Mouse (Mus musculus) CD8-positive naive resting alpha-beta T cell, adult 2 months (primary cell): ENCODE data around the gene Zfp386.
A peak's percentile ranks its signal among the peaks of the same experiment; 100 is the strongest.
"Not testable (repeated sequence)": the region's sequence is repeated elsewhere in the genome, so short reads cannot be mapped to it uniquely, and the experiment has no call there.

ENCODE experiments used
- DNase-seq, 2 experiments: peaks; one replicate each; pipeline ENCODE4 v3.0.0; 2022; ENCODE audit warnings: low read depth in 2 of 2, low spot score in 2 of 2

The Zfp386 gene

DNA sequence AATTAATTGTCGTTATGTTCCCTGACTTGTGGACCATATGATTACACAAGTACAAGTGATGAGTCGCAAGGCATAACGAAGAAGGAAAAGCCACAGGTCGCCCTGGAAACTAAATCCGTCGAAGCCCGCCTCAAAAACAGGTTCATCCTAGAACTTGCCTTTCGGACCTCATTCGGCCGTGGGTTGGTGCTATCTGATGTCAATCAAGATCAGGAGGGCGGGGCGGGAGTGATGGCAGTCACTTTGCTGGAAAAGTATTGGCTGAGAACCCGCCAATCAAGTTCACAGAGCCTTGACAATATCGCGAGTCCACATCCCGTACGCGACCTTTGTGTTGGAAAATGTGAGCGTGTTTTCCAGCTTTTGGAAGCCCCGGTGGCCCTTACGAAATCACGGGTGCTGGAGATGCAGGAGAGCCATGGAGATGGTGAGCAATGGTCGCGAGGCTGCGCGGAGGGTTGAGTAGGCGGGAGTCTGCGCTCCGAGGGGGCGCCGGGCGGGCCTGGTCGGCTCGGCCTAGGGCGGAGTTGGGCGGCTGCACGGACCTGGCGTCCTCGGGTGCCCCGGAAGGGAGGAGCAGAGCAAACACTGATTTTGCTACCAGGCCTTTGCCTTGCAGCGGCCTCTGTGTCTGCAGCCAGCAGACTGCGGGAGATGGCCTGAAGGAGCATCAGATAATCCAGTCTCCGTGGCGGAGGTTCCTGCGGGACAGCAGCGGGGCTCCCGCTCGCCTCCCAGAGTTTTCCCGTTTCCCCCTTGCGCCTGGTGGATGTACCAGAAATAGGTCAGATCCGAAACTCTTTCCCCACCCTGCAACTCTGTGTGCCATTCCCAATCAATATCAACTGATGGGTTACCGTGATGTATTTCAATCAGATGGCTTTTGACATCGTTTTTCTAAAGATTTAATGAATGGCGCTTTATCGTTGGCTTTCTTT, at the start of gene Zfp386:
Gene Zfp386, plus strand, starts transcription at position 285 of the 938 bp plus-strand sequence.
- DNase-seq, result peak; percentile 90 to 97

DNA sequence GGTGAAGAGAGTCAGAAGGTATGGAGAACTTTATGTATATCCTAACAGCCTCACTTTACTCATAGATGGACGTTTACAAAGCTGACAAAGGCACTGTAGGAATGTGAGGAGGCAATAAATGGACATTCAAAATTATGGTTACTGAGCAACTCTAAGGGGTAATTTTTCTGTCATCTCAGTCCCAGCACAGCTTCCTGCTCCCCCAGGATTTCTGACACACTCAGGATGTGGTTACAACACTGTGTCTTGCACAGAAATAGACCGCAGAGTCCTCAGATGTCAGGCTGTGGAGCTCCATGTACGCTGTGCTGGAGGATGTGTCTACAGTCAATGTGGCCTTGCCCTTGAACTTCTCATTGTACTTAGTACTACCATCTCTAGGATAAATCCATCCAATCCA, 47.7 kb upstream of the Zfp386 start:
- DNase-seq, result peak in 1 of 2 experiments; percentile 34

DNA sequence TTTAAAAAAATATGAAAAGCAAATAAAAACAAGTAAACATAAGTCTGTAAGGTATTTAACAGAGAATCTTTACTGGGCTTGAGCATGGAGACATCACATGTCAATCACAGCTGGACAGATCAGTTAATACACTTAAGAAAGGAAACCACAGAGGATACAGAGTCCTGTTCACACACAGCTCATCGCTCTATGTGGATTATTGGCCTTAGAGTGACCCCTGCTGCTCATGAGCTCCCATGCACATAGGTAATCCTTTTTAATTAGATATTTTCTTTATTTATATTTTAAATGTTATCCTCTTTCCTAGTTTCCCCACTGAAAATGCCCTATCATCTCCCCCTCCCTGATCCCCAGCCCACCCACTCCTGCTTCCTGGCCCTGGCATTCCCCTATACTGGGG, 44.6 kb upstream of the Zfp386 start:
- DNase-seq, result not testable (repeated sequence)

DNA sequence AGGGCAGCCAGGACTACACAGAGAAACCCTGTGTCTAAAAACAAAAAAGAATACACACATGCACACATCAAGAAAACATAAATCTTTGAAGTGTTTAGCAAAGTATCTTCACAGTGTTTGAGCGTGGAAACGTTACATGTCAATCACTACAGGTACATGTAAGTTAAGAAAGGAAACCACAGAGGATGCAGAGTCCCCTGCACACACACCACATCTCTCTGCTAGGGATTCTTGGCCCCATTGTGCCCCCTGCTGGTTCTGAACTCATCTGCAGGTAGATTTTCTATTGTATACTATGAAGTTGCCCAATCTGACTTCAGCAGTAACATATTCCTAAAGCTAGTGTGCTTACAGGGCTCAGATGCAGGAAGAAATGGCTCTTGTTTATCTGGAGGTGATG, 36.7 kb upstream of the Zfp386 start:
- peak; percentile 53 to 65 for DNase-seq

DNA sequence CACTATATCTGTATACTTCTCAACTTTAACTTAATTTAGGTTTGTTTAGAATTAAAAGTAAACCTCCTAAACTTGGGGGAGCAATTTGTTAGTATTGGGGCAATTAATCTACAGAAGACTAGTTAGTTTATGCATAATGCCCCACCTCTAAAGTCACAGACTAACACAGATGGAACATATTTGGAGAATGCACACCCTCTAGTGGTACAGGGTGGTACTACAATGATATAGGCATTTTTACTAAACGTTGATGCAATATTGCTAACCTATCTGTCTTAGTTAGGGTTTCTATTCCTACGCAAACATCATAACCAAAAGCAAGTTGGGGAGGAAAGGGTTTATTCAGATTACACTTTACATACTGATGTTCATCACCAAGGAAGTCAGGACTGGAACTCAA, 19.4 kb upstream of the Zfp386 start:
- no peak for DNase-seq

DNA sequence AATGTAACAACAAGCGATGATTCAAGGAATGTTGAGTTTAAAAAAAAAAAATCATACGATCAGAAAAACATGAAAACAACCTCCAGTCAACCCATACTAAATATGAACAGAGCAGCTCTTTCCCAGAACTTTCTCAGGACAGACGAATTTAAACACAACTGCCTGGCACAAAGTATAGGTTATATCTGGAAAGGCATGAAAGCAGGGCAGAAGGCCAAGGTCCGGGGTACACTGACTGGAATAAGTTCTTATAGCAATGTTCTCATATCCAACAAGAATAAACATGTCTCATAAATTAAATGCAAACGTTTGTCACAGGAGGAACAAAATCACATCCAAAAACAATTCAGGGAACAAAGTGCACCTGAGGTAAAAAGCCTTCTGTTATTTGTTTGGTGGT, 12.2 kb upstream of the Zfp386 start:
- no peak for DNase-seq

DNA sequence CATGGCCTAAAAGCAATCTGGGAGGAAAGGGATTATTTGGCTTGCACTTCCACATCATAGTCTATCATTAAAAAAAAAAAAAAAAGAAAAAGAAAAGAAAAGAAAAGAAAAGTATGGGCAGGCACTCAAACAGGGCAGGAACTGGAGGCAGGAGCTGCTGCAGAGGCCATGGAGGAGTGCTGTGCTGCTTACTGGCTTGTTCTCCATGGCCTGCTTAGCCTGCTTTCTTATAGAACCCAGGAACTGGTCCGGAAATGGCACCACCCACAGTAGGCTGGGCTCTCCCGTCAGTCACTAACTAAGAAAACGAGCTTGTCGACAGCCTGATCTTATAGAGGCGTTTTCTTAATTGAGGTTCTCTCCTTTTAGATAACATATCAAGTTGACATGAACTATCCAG, 2.7 kb upstream of the Zfp386 start:
- no peak for DNase-seq

DNA sequence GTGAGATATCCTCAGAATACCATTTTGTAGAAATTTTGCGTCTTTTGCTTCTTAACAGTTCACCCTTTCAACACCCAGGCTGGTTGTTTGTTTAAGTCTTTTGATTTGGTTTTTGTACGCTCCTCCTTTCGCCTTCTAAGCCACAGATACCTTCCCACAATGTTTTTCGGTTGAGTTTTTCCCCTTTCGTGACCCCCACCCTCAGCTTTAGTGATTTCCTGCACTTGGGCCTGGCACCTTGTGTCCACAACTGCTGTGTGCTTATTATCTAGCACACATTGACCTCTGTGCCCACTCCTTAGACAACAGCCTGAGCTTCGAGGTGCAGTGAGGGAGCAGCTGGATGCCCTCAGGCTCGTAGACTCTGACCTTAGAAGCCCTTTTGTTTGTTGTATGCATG, 1.2 kb downstream of the Zfp386 start:
- DNase-seq, result peak; percentile 22 to 52

DNA sequence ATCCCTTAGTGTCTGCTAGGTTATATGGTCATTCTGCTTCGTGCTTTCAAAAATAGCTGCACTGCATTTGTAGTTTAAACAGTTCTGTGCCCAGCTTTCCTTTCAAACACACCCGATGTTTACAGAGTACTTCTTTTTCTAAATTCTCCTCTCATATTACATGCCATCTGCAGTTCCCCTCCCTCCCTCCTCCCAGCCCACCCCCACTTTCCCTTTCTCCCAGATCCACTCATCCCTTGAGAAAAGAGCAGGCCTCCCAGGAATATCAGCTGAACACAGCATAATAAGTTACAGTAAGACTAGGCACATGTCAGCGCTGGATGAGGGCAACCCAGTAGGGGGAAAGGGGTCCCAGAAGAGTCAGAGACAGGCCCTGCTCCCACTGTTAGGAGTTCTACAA, 1.7 kb downstream of the Zfp386 start:
- DNase-seq, result no peak

DNA sequence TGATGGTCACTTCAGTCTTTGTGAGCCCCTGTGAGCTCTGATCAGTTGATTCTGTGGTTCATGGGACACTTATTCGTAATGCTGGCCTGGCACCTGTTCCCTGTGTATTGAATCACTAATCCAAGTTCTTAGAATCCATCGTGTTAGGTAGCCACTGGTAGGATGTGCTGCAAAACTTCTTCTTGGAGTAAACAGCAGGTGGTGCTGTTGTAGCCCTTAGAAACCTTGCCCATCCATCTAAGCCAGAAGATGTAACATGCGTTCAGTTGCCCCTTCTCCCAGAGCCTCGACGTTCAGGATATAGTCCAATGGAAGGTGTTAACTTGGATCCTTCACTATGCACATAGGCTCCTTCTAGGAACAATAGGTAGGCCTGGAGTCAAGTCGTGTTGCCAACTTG, 2.2 kb downstream of the Zfp386 start:
- peak in 1 of 2 experiments; percentile 34 for DNase-seq

DNA sequence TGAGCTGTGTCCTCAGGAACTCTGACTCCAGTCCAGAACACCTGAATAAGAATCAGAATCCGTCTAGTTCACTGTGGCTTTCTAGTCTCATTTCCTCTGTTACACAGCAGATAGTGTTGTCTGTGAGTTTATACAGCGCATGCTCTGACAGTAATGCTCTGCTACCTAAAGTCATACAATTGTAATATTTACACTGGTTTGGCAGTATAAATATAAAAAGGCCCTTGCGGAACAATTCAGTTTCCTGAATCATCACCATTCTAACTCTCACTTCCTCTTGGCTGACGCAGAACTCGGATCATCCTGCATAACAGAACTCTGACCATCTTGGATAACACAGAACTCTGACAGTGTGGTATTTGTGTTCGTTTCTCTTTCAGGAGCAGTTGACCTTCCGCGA, 6.8 kb downstream of the Zfp386 start:
- DNase-seq, result no peak

DNA sequence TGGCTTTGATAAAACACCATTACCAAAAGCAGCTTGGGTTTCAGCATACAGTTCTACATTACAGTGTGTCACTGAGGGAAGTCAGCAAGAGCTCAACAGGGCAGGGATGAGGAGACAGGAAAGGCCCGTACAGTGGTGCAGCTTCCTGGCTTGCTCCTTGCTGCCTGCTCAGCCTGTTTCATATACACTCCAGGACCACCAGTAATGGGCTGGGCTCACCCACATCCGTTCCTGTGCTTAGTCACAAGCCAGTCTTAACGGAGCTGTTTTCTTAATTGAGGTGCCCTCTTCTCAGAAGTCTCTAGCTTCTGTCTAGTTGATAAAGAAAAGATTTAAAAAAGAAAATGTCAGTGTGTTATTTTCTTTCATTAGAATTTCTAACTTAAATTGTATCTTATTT, 8.6 kb downstream of the Zfp386 start:
- DNase-seq, result no peak

DNA sequence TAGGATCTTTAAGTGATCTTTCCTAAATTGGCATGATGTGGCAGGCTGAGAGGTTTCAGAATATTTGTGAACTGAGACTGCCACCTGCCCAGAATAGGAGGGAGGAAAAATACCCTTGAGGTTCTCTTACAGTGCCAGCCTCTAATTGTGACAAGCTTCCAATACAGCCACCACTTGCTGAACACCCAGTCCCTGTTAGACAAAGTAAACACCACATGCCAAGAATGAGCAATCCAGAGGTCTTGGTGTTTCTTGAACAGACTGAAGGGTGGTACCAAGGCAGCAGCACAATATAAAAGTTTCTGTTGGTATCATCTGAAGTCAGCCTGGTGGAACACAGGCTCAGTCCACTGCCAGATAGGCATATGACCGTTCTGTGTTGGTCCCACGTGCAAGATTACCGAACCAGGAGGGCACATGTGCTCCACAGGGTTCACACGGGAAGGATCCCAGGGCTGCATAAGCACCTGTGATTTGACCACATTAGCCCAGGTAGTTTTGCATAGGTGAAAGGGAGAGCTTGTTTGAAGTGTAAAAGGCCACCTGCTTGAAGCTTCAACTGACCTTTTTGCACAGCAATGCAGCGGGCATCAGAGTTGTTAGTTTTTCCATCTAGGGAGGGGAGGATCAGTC, 14.2 kb downstream of the Zfp386 start:
- DNase-seq, result no peak

DNA sequence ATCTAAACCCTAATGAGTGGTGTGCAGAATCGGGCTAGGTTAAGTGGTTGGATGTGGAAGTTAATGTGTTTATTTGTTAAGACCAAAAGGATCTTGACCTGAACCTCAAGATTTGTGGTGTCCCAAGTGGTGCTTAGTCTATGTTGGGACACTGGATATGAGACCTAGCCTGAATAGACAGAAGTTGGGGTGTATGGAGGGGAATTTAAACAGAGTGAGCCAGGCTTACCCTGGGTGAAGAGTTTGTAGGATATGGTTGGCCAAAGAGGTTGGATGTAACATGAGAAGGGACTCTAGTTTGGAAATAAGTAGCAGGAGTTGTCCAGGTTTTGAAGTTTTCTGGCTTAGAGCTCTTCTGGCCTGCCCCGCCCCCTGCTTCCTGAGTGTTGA, 14.7 kb downstream of the Zfp386 start:
- DNase-seq, result no peak

DNA sequence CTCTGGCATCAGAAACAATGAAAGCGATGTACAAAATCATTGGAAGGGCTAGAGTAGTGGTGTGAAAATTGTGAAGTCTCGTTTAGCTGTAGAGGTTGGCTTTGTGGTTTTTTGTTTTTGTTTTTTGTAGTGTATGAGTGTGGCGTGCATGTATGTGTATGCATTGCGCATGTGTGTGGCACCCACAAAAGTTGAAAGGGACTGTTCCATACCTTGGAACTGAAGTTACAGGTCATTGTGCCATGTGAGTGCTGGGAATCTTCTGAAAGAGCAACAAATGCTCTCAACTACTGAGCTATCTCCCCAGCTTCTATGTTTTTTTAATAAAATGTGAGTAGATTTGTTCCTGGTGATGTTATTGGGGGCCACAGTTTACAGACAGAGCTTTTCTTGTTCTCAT, 15.5 kb downstream of the Zfp386 start:
- DNase-seq, result no peak

DNA sequence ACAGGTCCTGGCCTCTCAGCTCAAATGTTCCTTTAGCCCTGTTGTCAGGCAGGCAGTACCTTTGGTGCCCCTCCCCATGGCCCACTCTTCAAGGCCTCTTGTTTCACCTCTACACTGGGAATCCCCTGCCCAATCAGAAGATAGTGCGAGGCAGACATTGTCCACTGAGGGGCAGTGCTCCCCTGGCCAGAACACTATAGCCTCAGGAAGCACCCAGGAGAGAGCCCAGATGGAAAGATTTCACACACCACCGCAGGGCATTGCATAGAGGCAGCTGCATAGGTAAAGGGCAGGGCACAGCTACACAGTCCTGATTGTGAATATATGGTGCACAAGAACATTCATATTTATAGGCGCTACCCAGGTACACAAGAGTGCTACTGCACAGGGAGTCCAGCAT, 23.5 kb downstream of the Zfp386 start:
- DNase-seq, result no peak

DNA sequence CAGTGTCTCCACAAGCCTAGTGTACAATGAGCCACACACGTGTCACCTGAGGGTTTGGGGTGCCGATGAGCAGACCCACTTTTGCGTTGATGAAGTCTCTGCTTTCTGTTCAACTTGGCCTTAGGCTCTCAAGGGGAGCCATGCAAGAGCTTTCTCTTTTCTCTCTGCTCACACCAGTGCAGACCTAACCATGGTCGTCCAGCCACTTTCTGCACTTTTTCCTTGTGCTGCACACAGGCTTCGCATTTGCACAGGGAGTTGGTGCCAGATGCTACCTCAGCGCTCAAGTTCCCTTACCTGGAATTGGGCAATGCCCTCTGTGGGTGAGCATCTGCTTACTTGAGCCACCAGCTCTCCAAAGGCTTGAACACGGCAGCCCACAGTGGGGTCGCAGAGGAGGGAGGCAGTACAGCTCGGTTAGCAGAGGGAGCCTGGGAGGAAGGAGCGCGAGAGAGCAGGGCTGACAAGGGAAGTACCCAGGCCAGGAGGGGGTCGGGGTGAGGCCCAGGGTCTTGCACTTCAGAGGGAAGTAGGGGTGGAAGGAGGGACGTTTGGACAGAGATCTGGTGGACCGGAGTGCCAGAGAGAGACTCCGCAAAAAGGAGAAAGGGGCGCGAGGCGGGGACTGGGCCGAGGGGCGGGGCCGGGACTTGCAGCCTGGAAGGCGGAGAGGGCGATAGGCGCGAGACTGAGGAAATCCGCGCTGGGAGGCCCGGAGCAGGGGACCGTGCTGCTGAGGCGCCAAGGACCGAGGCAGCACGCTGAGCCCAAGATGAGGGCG, 29.7 kb downstream of the Zfp386 start, which contains the start of gene Vipr2:
Gene Vipr2, plus strand, starts transcription at position 653 of the 781 bp plus-strand sequence.
- peak in 1 of 2 experiments; percentile 18 for DNase-seq

DNA sequence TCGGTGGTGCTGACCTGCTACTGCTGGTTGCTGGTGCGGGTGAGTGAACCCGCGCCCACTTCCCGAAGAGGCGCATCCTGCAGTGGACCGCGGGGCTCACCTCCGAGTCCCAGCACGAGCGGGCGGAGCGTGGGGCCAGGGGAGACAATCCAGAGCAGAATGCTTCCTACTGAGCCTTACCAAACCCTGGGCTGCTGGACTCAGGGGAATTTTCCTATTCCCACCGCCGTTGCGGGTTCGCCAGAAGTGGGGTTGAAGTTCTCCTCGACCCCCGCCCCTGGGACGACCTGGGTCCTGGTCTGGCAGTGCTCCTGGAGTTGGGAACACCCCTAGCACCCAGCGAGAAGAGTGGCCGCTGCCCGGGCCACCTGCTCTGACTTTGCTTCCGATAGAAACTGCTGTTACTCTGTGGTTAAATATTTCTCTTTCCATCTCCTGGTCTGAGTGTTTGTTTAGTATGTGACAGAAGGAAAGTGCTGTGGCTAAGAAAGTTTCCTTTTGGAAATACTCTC, 30.4 kb downstream of the Zfp386 start:
- DNase-seq, result peak in 1 of 2 experiments; percentile 9

DNA sequence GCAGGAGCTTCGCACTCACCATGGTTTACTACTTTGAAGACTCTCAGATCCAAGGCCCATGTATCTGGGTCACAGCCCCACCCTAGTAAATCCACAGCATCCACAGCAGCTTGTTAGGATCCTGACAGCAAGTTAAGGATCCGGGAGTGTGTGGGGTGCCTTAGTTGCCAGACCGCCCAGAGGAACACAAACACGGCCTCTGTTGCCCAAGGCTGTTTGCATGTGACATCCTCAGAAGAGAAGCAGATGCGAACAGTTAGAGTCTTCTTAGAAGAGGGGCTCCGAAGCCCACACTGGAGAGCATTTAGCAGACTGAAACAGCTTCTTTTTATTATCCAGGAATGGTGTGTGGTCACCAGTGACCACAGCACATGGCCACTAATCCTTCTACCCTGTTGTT, 35.6 kb downstream of the Zfp386 start:
- DNase-seq, result no peak

DNA sequence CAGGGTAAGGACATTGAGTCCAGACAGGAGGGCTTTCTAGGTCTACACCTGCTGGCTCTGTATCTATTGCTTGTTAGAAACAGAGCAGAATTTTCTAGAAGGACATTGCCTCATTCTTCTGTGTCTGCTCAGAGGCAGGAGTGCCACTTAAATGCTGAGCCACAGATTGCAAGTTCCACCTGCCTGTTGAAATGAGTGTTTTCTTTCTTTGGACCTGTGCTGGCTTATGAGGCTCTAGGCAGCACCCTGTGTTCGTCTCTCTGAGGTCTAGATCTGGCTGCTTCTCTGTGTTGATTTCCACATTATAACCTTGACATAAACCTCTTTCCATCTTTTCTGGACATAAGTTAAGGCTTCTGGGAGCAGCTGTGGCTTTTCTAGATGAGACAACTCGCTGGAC, 36.8 kb downstream of the Zfp386 start:
- DNase-seq, result no peak

DNA sequence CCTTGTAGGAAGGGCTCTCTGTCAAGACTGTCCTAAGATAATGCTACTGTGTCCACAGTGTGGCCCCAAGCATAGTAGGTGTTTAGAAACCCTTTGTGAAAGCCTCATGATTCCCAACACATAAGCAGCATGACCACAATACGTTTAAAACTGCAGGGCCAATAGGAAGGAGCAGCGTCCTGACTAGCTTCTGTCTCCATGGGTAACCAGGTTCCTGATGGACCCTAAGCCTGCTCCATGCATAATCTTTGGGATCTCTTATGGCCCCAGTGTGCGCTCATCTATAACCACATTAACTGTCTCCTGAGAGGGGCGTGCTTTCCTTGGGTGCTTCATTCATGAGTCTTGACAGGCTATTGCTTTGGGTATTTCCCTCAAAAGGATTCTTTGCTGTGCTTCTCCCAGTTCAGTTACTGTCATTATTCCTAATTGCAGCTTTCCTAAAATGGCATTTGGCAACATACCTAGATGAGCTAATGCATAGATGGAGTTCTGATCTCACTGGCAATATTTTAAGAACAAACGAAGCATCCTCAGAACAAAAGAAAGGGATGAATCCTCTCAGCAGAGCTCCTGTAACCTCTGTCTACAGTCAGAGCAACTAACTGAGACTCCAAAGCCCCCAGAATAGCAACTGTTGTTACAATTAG, 39.6 kb downstream of the Zfp386 start:
- no peak for DNase-seq
